ENCODE assay signal across 15 mouse cellular contexts in genomic region chr16:28919320-28919885, GRCm38 (mm10). TPM values are rescaled to one million over a fixed set of nuclear protein-coding genes. Genes with fewer than 3 reads are reported as not detected.
DNase-seq lines count a peak whose midpoint lies in the region; ATAC-seq lines count a peak whose summit lies in the region.
"Had no signal": no experiment of that assay in that cellular context is flagged by ENCODE, and none has a peak within 500 bp of the region (broad histone marks: within the 10 kb centered on the region; RNA-seq: fewer than 3 reads in every experiment).

No protein-coding gene starts in this region.

- intact Hi-C loops in heart, postnatal 10 days (cut with DNase I) = no loop called here
- intact Hi-C loops in gastrocnemius, postnatal 14 days (cut with DNase I; ENCODE audit: low total_unique reads) = no loop called here

- no peak overlapping the region for H3K4me3 ChIP-seq in forebrain, embryonic 10.5 days
- H3K4me3 ChIP-seq in forebrain, embryonic 11.5 days (ENCODE audit: low read depth, low read length) = no peak overlapping the region
- H3K4me3 ChIP-seq in midbrain, embryonic 13.5 days (replicated peaks) = no peak overlapping the region
- no peak overlapping the region for H3K4me3 ChIP-seq in midbrain, embryonic 16.5 days (ENCODE audit: low read depth, low read length)
- H3K4me3 ChIP-seq in forebrain, embryonic 16.5 days (replicated peaks; ENCODE audit: low read length) = no peak overlapping the region
- H3K4me3 ChIP-seq: heart, adult 2 months; liver, embryonic 13.5 days; megakaryocyte, embryonic 14.5 days had no signal

- WGBS in forebrain, embryonic 10.5 days = 67% methylated on average over 11 of the region's 11 CpGs
- WGBS in forebrain, embryonic 11.5 days = 59% methylated on average over 11 of the region's 11 CpGs
- WGBS in midbrain, embryonic 13.5 days = 57% methylated on average over 11 of the region's 11 CpGs
- 58% methylated on average over 11 of the region's 11 CpGs for WGBS in midbrain, embryonic 16.5 days
- WGBS in forebrain, embryonic 16.5 days = 61% methylated on average over 11 of the region's 11 CpGs

- DNase-seq in forebrain, embryonic 10.5 days (ENCODE audit: extremely low spot score, low spot score) = no peak
- no peak for DNase-seq in forebrain, embryonic 11.5 days (ENCODE audit: low spot score)
- no peak for DNase-seq in heart, postnatal 10 days
- DNase-seq in gastrocnemius, postnatal 14 days = no peak
- DNase-seq: cerebellum, adult 9-11 months; heart, adult 2 months; kidney, adult 11 months; liver, embryonic 13.5 days; thymus, postnatal 36 days had no signal

- ATAC-seq in forebrain, embryonic 11.5 days (replicated peaks; ENCODE audit: low FRiP score) = no peak; the same call in 1 of the 2 replicates
- peak; percentile 44; the same call in 1 of the 2 replicates for ATAC-seq in midbrain, embryonic 13.5 days
- ATAC-seq in midbrain, embryonic 16.5 days = no peak
- ATAC-seq in forebrain, embryonic 16.5 days = peak; percentile 41
- ATAC-seq in cerebellum, adult (ENCODE audit: insufficient number of reproducible peaks, low FRiP score, low TSS enrichment) = no peak
- ATAC-seq: lung, postnatal 0 days had no signal

- H3K36me3 ChIP-seq in forebrain, embryonic 10.5 days (replicated peaks) = no peaks in the 10 kb centered on the region; the same call in 1 of the 2 replicates
- no peaks in the 10 kb centered on the region for H3K36me3 ChIP-seq in forebrain, embryonic 11.5 days (ENCODE audit: control insufficient read depth, insufficient read depth, low read length)
- H3K36me3 ChIP-seq in midbrain, embryonic 13.5 days = 0 out of 2 replicates have a peak, but pooled peaks cover 2% of the 10 kb centered on the region
- H3K36me3 ChIP-seq in midbrain, embryonic 16.5 days (ENCODE audit: control insufficient read depth, insufficient read depth, low read length) = no peaks in the 10 kb centered on the region
- H3K36me3 ChIP-seq in forebrain, embryonic 16.5 days (ENCODE audit: control insufficient read depth, insufficient read depth) = no peaks in the 10 kb centered on the region
- H3K36me3 ChIP-seq: liver, embryonic 13.5 days had no signal

- H3K27ac ChIP-seq in forebrain, embryonic 10.5 days = 0 out of 2 replicates have a peak overlapping the region, but pooled peaks have one; percentile 13
- no peak overlapping the region for H3K27ac ChIP-seq in forebrain, embryonic 11.5 days (ENCODE audit: low read depth, low read length)
- no peak overlapping the region for H3K27ac ChIP-seq in midbrain, embryonic 13.5 days
- H3K27ac ChIP-seq in midbrain, embryonic 16.5 days (ENCODE audit: low read length) = no peak overlapping the region
- no peak overlapping the region for H3K27ac ChIP-seq in forebrain, embryonic 16.5 days (ENCODE audit: low read length)
- H3K27ac ChIP-seq: heart, adult 2 months; liver, embryonic 13.5 days had no signal

- peaks cover 22% of the 10 kb centered on the region for H3K4me1 ChIP-seq in forebrain, embryonic 10.5 days
- H3K4me1 ChIP-seq in forebrain, embryonic 11.5 days (replicated peaks; ENCODE audit: control insufficient read depth, insufficient read depth, low read length) = 0 out of 2 replicates have a peak, but pooled peaks cover 2% of the 10 kb centered on the region
- H3K4me1 ChIP-seq in midbrain, embryonic 13.5 days (replicated peaks) = peaks cover 10% of the 10 kb centered on the region
- no peaks in the 10 kb centered on the region for H3K4me1 ChIP-seq in midbrain, embryonic 16.5 days (ENCODE audit: control insufficient read depth, insufficient read depth, low read length)
- no peaks in the 10 kb centered on the region for H3K4me1 ChIP-seq in forebrain, embryonic 16.5 days (replicated peaks; ENCODE audit: control insufficient read depth, insufficient read depth, low read length)
- H3K4me1 ChIP-seq: liver, embryonic 13.5 days; megakaryocyte, embryonic 14.5 days had no signal

- H3K4me2 ChIP-seq in forebrain, embryonic 11.5 days (ENCODE audit: low read depth, low read length, severe bottlenecking) = no peak overlapping the region
- no peak overlapping the region for H3K4me2 ChIP-seq in midbrain, embryonic 13.5 days (replicated peaks)
- H3K4me2 ChIP-seq in midbrain, embryonic 16.5 days (ENCODE audit: low read length) = no peak overlapping the region
- no peak overlapping the region for H3K4me2 ChIP-seq in forebrain, embryonic 16.5 days (ENCODE audit: low read length)
- H3K4me2 ChIP-seq: liver, embryonic 13.5 days had no signal

- H3K9ac ChIP-seq in forebrain, embryonic 11.5 days (ENCODE audit: low read length) = no peak overlapping the region
- H3K9ac ChIP-seq in midbrain, embryonic 13.5 days (replicated peaks) = no peak overlapping the region
- H3K9ac ChIP-seq in midbrain, embryonic 16.5 days (ENCODE audit: low read depth, low read length) = no peak overlapping the region
- H3K9ac ChIP-seq in forebrain, embryonic 16.5 days (replicated peaks; ENCODE audit: low read depth, low read length) = no peak overlapping the region
- H3K9ac ChIP-seq: liver, embryonic 13.5 days had no signal

- H3K9me3 ChIP-seq in forebrain, embryonic 10.5 days = no peaks in the 10 kb centered on the region
- no peaks in the 10 kb centered on the region for H3K9me3 ChIP-seq in forebrain, embryonic 11.5 days (ENCODE audit: control insufficient read depth, low read length)
- H3K9me3 ChIP-seq in midbrain, embryonic 13.5 days = no peaks in the 10 kb centered on the region
- H3K9me3 ChIP-seq in midbrain, embryonic 16.5 days (replicated peaks; ENCODE audit: control insufficient read depth, low read length, poor library complexity, severe bottlenecking) = no peaks in the 10 kb centered on the region
- no peaks in the 10 kb centered on the region for H3K9me3 ChIP-seq in forebrain, embryonic 16.5 days (ENCODE audit: control insufficient read depth, low read length)
- H3K9me3 ChIP-seq: liver, embryonic 13.5 days had no signal

- no peaks in the 10 kb centered on the region for H3K27me3 ChIP-seq in forebrain, embryonic 10.5 days (ENCODE audit: poor library complexity, severe bottlenecking)
- no peaks in the 10 kb centered on the region for H3K27me3 ChIP-seq in forebrain, embryonic 11.5 days (ENCODE audit: control insufficient read depth, insufficient read depth, low read length)
- no peaks in the 10 kb centered on the region for H3K27me3 ChIP-seq in midbrain, embryonic 13.5 days
- H3K27me3 ChIP-seq in midbrain, embryonic 16.5 days (ENCODE audit: control insufficient read depth, insufficient read depth, low read depth, low read length) = no peaks in the 10 kb centered on the region
- no peaks in the 10 kb centered on the region for H3K27me3 ChIP-seq in forebrain, embryonic 16.5 days (replicated peaks; ENCODE audit: control insufficient read depth, insufficient read depth, low read length)
- H3K27me3 ChIP-seq: liver, embryonic 13.5 days; megakaryocyte, embryonic 14.5 days had no signal

RNA-seq across cellular contexts. Expression of gene Mb21d2, which starts 10.1 kb away (rescaled TPM):
- polyA plus RNA-seq in forebrain, embryonic 10.5 days (2016; fragmentation: Nextera tagmentation; extraction: Ambion mirVana) = 4.5 and 4.6 TPM in 2 replicates
- polyA plus RNA-seq in forebrain, embryonic 11.5 days (2014; fragmentation: Nextera tagmentation; extraction: Ambion mirVana) = 6.8 and 7.3 TPM in 2 replicates
- 8.5 and 9.5 TPM in 2 replicates for polyA plus RNA-seq in midbrain, embryonic 13.5 days (2015; fragmentation: Nextera tagmentation; extraction: Ambion mirVana)
- polyA plus RNA-seq in midbrain, embryonic 16.5 days (2015; fragmentation: Nextera tagmentation; extraction: Ambion mirVana) = 10.8 and 15.0 TPM in 2 replicates
- 7.9 and 9.6 TPM in 2 replicates for polyA plus RNA-seq in forebrain, embryonic 16.5 days (2015; fragmentation: Nextera tagmentation; extraction: Ambion mirVana)
- 10 to 100 TPM in 1 of 2 experiments, 1 to 10 TPM in 1; 7.4 to 11.9 TPM for total RNA-seq in heart, postnatal 10 days (2021)
- 1 to 10 TPM; 6.2 to 7.1 TPM for total RNA-seq in gastrocnemius, postnatal 14 days (2021)

Comparison
In these comparisons a context has a peak if more than half of its experiments do, and no peak if none do; other contexts are left out.
1. ATAC-seq: peak in midbrain, embryonic 13.5 days (single experiment) and forebrain, embryonic 16.5 days (single experiment); none in forebrain, embryonic 11.5 days (single experiment), midbrain, embryonic 16.5 days (single experiment) and cerebellum, adult (single experiment).